In genomic region chr11:22005281-22005870, GRCm38 (mm10) we compare ENCODE assay signal across 18 mouse cellular contexts. TPM values are rescaled to one million over a fixed set of nuclear protein-coding genes. Genes with fewer than 3 reads are reported as not detected.
DNase-seq lines count a peak whose midpoint lies in the region; ATAC-seq and TF ChIP-seq lines count a peak whose summit lies in the region.
"Had no signal": no experiment of that assay in that cellular context is flagged by ENCODE, and none has a peak within 500 bp of the region (broad histone marks: within the 10 kb centered on the region; RNA-seq: fewer than 3 reads in every experiment).

No protein-coding gene starts in this region.

- 5% methylated on average over 9 of the region's 9 CpGs for WGBS in hindbrain, embryonic 11.5 days
- 56% methylated on average over 9 of the region's 9 CpGs for WGBS in hindbrain, postnatal 0 days
- 2% methylated on average over 9 of the region's 9 CpGs for WGBS in forebrain, embryonic 10.5 days
- 2% methylated on average over 9 of the region's 9 CpGs for WGBS in midbrain, embryonic 11.5 days

- peaks cover 72% of the 10 kb centered on the region for H3K27me3 ChIP-seq in hindbrain, embryonic 11.5 days (ENCODE audit: control insufficient read depth, insufficient read depth, low read length)
- peaks cover 61% of the 10 kb centered on the region for H3K27me3 ChIP-seq in hindbrain, postnatal 0 days (ENCODE audit: insufficient read depth, low read length)
- H3K27me3 ChIP-seq in forebrain, embryonic 10.5 days (ENCODE audit: poor library complexity, severe bottlenecking) = peaks cover 79% of the 10 kb centered on the region
- no peaks in the 10 kb centered on the region for H3K27me3 ChIP-seq in midbrain, embryonic 11.5 days (ENCODE audit: control insufficient read depth, insufficient read depth, low read length)

- no peak overlapping the region for H3K4me2 ChIP-seq in hindbrain, embryonic 11.5 days (replicated peaks; ENCODE audit: low read depth, low read length)
- no peak overlapping the region for H3K4me2 ChIP-seq in hindbrain, postnatal 0 days (ENCODE audit: low read depth, low read length)
- peak overlapping the region; percentile 81 for H3K4me2 ChIP-seq in midbrain, embryonic 11.5 days
- H3K4me2 ChIP-seq: neural tube, embryonic 12.5 days had no signal

- H3K9ac ChIP-seq in hindbrain, embryonic 11.5 days (ENCODE audit: low read depth, low read length) = no peak overlapping the region
- H3K9ac ChIP-seq in hindbrain, postnatal 0 days (replicated peaks; ENCODE audit: low read length) = no peak overlapping the region
- peak overlapping the region; percentile 97 for H3K9ac ChIP-seq in midbrain, embryonic 11.5 days (ENCODE audit: low read length)
- H3K9ac ChIP-seq: neural tube, embryonic 12.5 days had no signal

- no peak for ATAC-seq in hindbrain, embryonic 11.5 days (ENCODE audit: low FRiP score)
- ATAC-seq in hindbrain, postnatal 0 days = no peak
- ATAC-seq in midbrain, embryonic 11.5 days (ENCODE audit: low FRiP score) = no peak

- H3K27ac ChIP-seq in hindbrain, embryonic 11.5 days (ENCODE audit: low read depth, low read length) = no peak overlapping the region
- H3K27ac ChIP-seq in hindbrain, postnatal 0 days = no peak overlapping the region
- H3K27ac ChIP-seq in forebrain, embryonic 10.5 days = peak overlapping the region; percentile 99
- peak overlapping the region; percentile 96 for H3K27ac ChIP-seq in midbrain, embryonic 11.5 days (ENCODE audit: low read depth, low read length)
- H3K27ac ChIP-seq: neural tube, embryonic 12.5 days; stomach, postnatal 0 days had no signal

- no peak for TF ChIP-seq CTCF in hindbrain, postnatal 0 days (IDR thresholded peaks at IDR 0.05; ENCODE audit: low read depth)

- H3K4me3 ChIP-seq in hindbrain, embryonic 11.5 days (ENCODE audit: low read depth, low read length) = no peak overlapping the region
- no peak overlapping the region for H3K4me3 ChIP-seq in hindbrain, postnatal 0 days (ENCODE audit: low read length)
- peak overlapping the region; percentile 91 for H3K4me3 ChIP-seq in forebrain, embryonic 10.5 days
- H3K4me3 ChIP-seq in midbrain, embryonic 11.5 days (ENCODE audit: low read depth, low read length) = peak overlapping the region; percentile 89
- H3K4me3 ChIP-seq: neural tube, embryonic 12.5 days had no signal

- peak; percentile 39 for DNase-seq in hindbrain, embryonic 11.5 days (ENCODE audit: low spot score)
- no peak for DNase-seq in hindbrain, postnatal 0 days (ENCODE audit: low spot score)
- DNase-seq in adipocyte (ENCODE audit: low spot score) = peak; percentile 39
- peak; percentile 59 for DNase-seq in forebrain, embryonic 10.5 days (ENCODE audit: extremely low spot score, low spot score)
- DNase-seq in midbrain, embryonic 11.5 days (ENCODE audit: low spot score, missing footprints) = peak; percentile 96
- no peak for DNase-seq in heart, postnatal 4 days
- DNase-seq in gastrocnemius, postnatal 25 days = no peak
- no peak for DNase-seq in left cerebral cortex, adult 9 months (ENCODE audit: low spot score in 2 of 2)
- DNase-seq: adrenal gland, postnatal 36 days; cerebellum, postnatal 25 days; kidney, adult 9 months; thymus, postnatal 4 days had no signal

- H3K9me3 ChIP-seq in hindbrain, embryonic 11.5 days (ENCODE audit: control insufficient read depth, low read length) = no peaks in the 10 kb centered on the region
- no peaks in the 10 kb centered on the region for H3K9me3 ChIP-seq in hindbrain, postnatal 0 days (ENCODE audit: low read length)
- no peaks in the 10 kb centered on the region for H3K9me3 ChIP-seq in forebrain, embryonic 10.5 days
- H3K9me3 ChIP-seq in midbrain, embryonic 11.5 days (ENCODE audit: control insufficient read depth, low read length) = no peaks in the 10 kb centered on the region
- H3K9me3 ChIP-seq: megakaryocyte, embryonic 14.5 days; neural tube, embryonic 12.5 days had no signal

- H3K4me1 ChIP-seq in hindbrain, embryonic 11.5 days (replicated peaks; ENCODE audit: control insufficient read depth, insufficient read depth, low read length) = peaks cover 7% of the 10 kb centered on the region
- peaks cover 6% of the 10 kb centered on the region; the same call in 1 of the 2 replicates for H3K4me1 ChIP-seq in hindbrain, postnatal 0 days (ENCODE audit: insufficient read depth, low read length)
- H3K4me1 ChIP-seq in forebrain, embryonic 10.5 days = peaks cover 97% of the 10 kb centered on the region
- peaks cover 37% of the 10 kb centered on the region for H3K4me1 ChIP-seq in midbrain, embryonic 11.5 days (ENCODE audit: control insufficient read depth, insufficient read depth, low read length)

- no peaks in the 10 kb centered on the region for H3K36me3 ChIP-seq in hindbrain, embryonic 11.5 days (ENCODE audit: control insufficient read depth, insufficient read depth, low read length)
- no peaks in the 10 kb centered on the region for H3K36me3 ChIP-seq in hindbrain, postnatal 0 days (ENCODE audit: insufficient read depth, low read length)
- peaks cover under 1% of the 10 kb centered on the region; the same call in 1 of the 2 replicates for H3K36me3 ChIP-seq in forebrain, embryonic 10.5 days (replicated peaks)
- H3K36me3 ChIP-seq in midbrain, embryonic 11.5 days (ENCODE audit: control insufficient read depth, insufficient read depth, low read length) = no peaks in the 10 kb centered on the region
- H3K36me3 ChIP-seq: neural tube, embryonic 12.5 days had no signal

RNA-seq across cellular contexts. Expression of gene Otx1, which starts 2.7 kb away (rescaled TPM):
- polyA plus RNA-seq in hindbrain, embryonic 11.5 days (2014; fragmentation: Nextera tagmentation; extraction: Ambion mirVana) = 2.0 and 3.0 TPM in 2 replicates
- 0.36 and 1.2 TPM in 2 replicates for total RNA-seq in hindbrain, postnatal 0 days (2014; rRNA removed)
- 0.74 and 0.86 TPM in 2 replicates for polyA plus RNA-seq in hindbrain, postnatal 0 days (2015; fragmentation: Nextera tagmentation; extraction: Ambion mirVana)
- 39.2 and 46.1 TPM in 2 replicates for polyA plus RNA-seq in forebrain, embryonic 10.5 days (2016; fragmentation: Nextera tagmentation; extraction: Ambion mirVana)
- polyA plus RNA-seq in midbrain, embryonic 11.5 days (2014; fragmentation: Nextera tagmentation; extraction: Ambion mirVana) = 40.6 and 43.7 TPM in 2 replicates
- total RNA-seq in heart, postnatal 4 days (2021) = under 1 TPM in 1 of 2 experiments, not detected in 1; 0.09 TPM
- total RNA-seq in gastrocnemius, postnatal 25 days (2021) = not detected
- total RNA-seq: adrenal gland, postnatal 36 days; gastrocnemius, postnatal 10 days; liver, adult 2 months had no signal
- polyA plus RNA-seq: liver, adult 2 months; neural tube, embryonic 12.5 days; spleen, adult 2 months; stomach, postnatal 0 days had no signal

Comparison
In these comparisons a context has a peak if more than half of its experiments do, and no peak if none do; other contexts are left out.
1. DNase-seq: peak in hindbrain, embryonic 11.5 days (single experiment), adipocyte (single experiment), forebrain, embryonic 10.5 days (single experiment) and midbrain, embryonic 11.5 days (single experiment); none in hindbrain, postnatal 0 days (single experiment), heart, postnatal 4 days (single experiment), gastrocnemius, postnatal 25 days (single experiment) and left cerebral cortex, adult 9 months (0 of 2).
2. H3K27ac ChIP-seq: peak in forebrain, embryonic 10.5 days (single experiment) and midbrain, embryonic 11.5 days (single experiment); none in hindbrain, embryonic 11.5 days (single experiment) and hindbrain, postnatal 0 days (single experiment).
3. H3K4me3 ChIP-seq: peak in forebrain, embryonic 10.5 days (single experiment) and midbrain, embryonic 11.5 days (single experiment); none in hindbrain, embryonic 11.5 days (single experiment) and hindbrain, postnatal 0 days (single experiment).
4. RNA of gene Otx1, which starts 2.7 kb away (polyA plus RNA-seq): 39.2 to 46.1 TPM in forebrain, embryonic 10.5 days and 40.6 to 43.7 TPM in midbrain, embryonic 11.5 days; 2.0 to 3.0 TPM in hindbrain, embryonic 11.5 days and 0.74 to 0.86 TPM in hindbrain, postnatal 0 days; every median in the first group is over 10 times any median in the second.